Mouse (Mus musculus) MEL (cell line): ENCODE results near the gene Sumf1.

Source experiments
- CTCF ChIP-seq, 3 experiments: IDR thresholded peaks in 2 of 3; conservative IDR thresholded peaks in 1 of 3; 2 replicates each; pipeline ENCODE4 v1.5.1; 2011 to 2012; ENCODE audit warnings: low read length in 3 of 3, low read depth in 2 of 3, mild to moderate bottlenecking in 2 of 3, improper control_type of control experiment in 1 of 3, inconsistent platforms in 1 of 3, mixed read lengths in 1 of 3, moderate library complexity in 1 of 3; ENCODE audit not compliant: control insufficient read depth in 1 of 3, insufficient read depth in 1 of 3, poor library complexity in 1 of 3, severe bottlenecking in 1 of 3
- GATA1 ChIP-seq: IDR thresholded peaks from 2 replicates; pipeline ENCODE4 v1.6.1; 2011; ENCODE audit warnings: low read depth, low read length, improper control_type of control experiment
- KAT2A ChIP-seq: conservative IDR thresholded peaks from 2 replicates; pipeline ENCODE4 v1.6.1; 2012; ENCODE audit warnings: low read depth, low read length, improper control_type of control experiment, inconsistent platforms
- MXI1 ChIP-seq: IDR thresholded peaks from 2 replicates; pipeline ENCODE4 v1.6.1; 2011; ENCODE audit warnings: mild to moderate bottlenecking, low read depth, low read length, improper control_type of control experiment
- POLR2A ChIP-seq, 2 experiments: IDR thresholded peaks; 2 replicates each; pipeline ENCODE4 v1.6.1; 2011 to 2012; ENCODE audit warnings: low read length in 2 of 2, mild to moderate bottlenecking in 2 of 2, control low read depth in 1 of 2, improper control_type of control experiment in 1 of 2, low read depth in 1 of 2, moderate library complexity in 1 of 2; ENCODE audit not compliant: control insufficient read depth in 1 of 2, insufficient read depth in 1 of 2, poor library complexity in 1 of 2
- SIN3A ChIP-seq: IDR thresholded peaks from 2 replicates; pipeline ENCODE4 v1.6.1; 2012; ENCODE audit warnings: low read length, improper control_type of control experiment, inconsistent platforms
- TAL1 ChIP-seq: IDR thresholded peaks from 2 replicates; pipeline ENCODE4 v1.6.1; 2012; ENCODE audit warnings: mild to moderate bottlenecking, inconsistent platforms, low read length, moderate library complexity, mixed read lengths
- USF1 ChIP-seq: IDR thresholded peaks from 2 replicates; pipeline ENCODE4 v1.6.1; 2014; ENCODE audit warnings: low read depth, mild to moderate bottlenecking, inconsistent platforms, low read length, improper control_type of control experiment, moderate library complexity
- USF2 ChIP-seq, 2 experiments: IDR thresholded peaks; 2 replicates each; pipeline ENCODE4 v1.6.1; 2011 to 2012; ENCODE audit warnings: improper control_type of control experiment in 2 of 2, low read length in 2 of 2, borderline replicate concordance in 1 of 2, inconsistent platforms in 1 of 2, low read depth in 1 of 2, mild to moderate bottlenecking in 1 of 2; ENCODE audit not compliant: insufficient read depth in 1 of 2
- ZNF384 ChIP-seq: IDR thresholded peaks from 2 replicates; pipeline ENCODE4 v1.6.1; 2012; ENCODE audit warnings: low read depth, mild to moderate bottlenecking, inconsistent platforms, low read length, improper control_type of control experiment

- TF ChIP-seq MXI1: no peak
- no peak for TF ChIP-seq CTCF (IDR thresholded peaks at IDR 0.05 in 2 of 3, conservative IDR thresholded peaks at IDR 0.05 in 1 of 3; ENCODE audit: control insufficient read depth in 1 of 3, insufficient read depth in 1 of 3, low read depth in 2 of 3, low read length in 3 of 3, poor library complexity in 1 of 3, severe bottlenecking in 1 of 3)
- no peak for TF ChIP-seq TAL1
- no peak for TF ChIP-seq SIN3A
- no peak for TF ChIP-seq KAT2A
- TF ChIP-seq POLR2A (IDR thresholded peaks at IDR 0.05; ENCODE audit: control insufficient read depth in 1 of 2, insufficient read depth in 1 of 2, low read depth in 1 of 2, low read length in 2 of 2, poor library complexity in 1 of 2): no peak
- TF ChIP-seq ZNF384: no peak
- TF ChIP-seq USF2 (IDR thresholded peaks at IDR 0.05; ENCODE audit: borderline replicate concordance in 1 of 2, insufficient read depth in 1 of 2, low read depth in 1 of 2, low read length in 2 of 2): no peak
- TF ChIP-seq USF1: no peak
- no peak for TF ChIP-seq GATA1
These were observed 128.0 kb downstream of the Sumf1 start for GRCm38 (mm10) chr6:108057353-108057752.
